Mouse (Mus musculus): ENCODE measurements around the gene Pdzd3. TPM values are rescaled to one million over a fixed set of nuclear protein-coding genes. Genes with fewer than 3 reads are reported as not detected.
A peak's percentile ranks its signal among the peaks of the same experiment; 100 is the strongest.

Gene Pdzd3
- total and polyA plus RNA-seq, 3 experiments = 1.7 to 4.2 (median 3.4) TPM

DNA sequence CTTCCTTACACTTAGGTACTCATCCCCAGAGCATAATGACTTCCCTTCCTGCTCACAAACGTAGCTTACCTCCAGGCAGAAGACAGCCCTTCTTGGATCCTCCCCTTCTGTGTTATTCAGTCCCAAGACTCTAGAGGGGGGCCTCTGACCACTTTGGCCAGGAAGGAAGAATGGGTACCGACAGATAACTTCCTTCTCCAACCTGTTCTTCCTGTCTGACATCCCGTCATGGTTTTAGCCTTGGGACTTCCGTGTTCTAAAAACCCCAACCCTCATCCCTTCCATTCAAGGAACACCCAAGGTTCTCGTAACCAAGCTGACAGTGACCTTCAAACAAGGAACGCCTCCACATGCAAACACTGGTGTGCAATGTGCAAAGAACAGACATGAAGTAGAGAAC, 17.2 kb upstream of the Pdzd3 start, which contains the start of gene Nlrx1:
Gene Nlrx1, minus strand, starts transcription at position 168 of the 400 bp plus-strand sequence.
- 54% methylated on average over 6 of the region's 6 CpGs for WGBS
- TF ChIP-seq EP300 (IDR thresholded peaks at IDR 0.05; ENCODE audit: insufficient read depth, low read depth, low read length) = no peak
- no peak for TF ChIP-seq CTCF (IDR thresholded peaks at IDR 0.05)
- TF ChIP-seq POLR2A (IDR thresholded peaks at IDR 0.05; ENCODE audit: insufficient read depth, low read depth, low read length) = no peak
- Histone ChIP-seq H3K4me3 (peak within 1 kb of the TSS; percentile 59), H3K79me2 (replicated peaks; ENCODE audit: control insufficient read depth, insufficient read depth, low read length) (no peaks in the 10 kb centered on the region), H3K4me1 (ENCODE audit: control insufficient read depth, insufficient read depth, low read length) (peaks cover 4% of the 10 kb centered on the region; the same call in 1 of the 2 replicates), H3K27me3 (ENCODE audit: control insufficient read depth, insufficient read depth, low read length) (no peaks in the 10 kb centered on the region), H3K27ac (peak within 1 kb of the TSS; percentile 91), H3K36me3 (ENCODE audit: control insufficient read depth, insufficient read depth, low read length) (no peaks in the 10 kb centered on the region), H3K9ac (ENCODE audit: low read depth, low read length) (peak within 1 kb of the TSS; percentile 95)
- intact Hi-C loops (cut with DNase I) = loop anchor here (2.0 to 10.0 kb wide), 2 partner anchors 20 to 284 kb away; no protein-coding TSS in a partner anchor
- DNase-seq = no peak

DNA sequence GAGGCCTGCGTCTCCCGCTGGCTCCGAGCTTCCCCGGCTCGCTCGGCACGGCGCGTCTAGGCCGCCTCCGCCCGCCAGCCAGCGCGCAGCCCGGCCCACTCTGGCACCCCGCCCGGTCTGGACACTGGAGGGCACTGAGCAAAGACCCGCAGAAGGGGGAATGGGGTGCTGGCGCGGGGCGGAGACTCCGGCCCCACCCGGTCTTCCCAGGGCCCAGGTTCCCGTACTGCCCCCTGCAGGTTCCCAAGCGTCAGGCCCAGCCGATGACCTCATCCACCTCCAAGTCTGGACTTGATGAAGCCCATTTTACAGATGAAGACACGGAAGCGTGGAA, 16.7 kb upstream of the Pdzd3 start:
- TF ChIP-seq CTCF (IDR thresholded peaks at IDR 0.05) (peak; percentile 87), POLR2A (IDR thresholded peaks at IDR 0.05; ENCODE audit: insufficient read depth, low read depth, low read length) (0 out of 2 replicates have a peak, but pooled peaks have one; percentile 46), EP300 (IDR thresholded peaks at IDR 0.05; ENCODE audit: insufficient read depth, low read depth, low read length) (0 out of 2 replicates have a peak, but pooled peaks have one; percentile 34)
- 4% methylated on average over 28 of the region's 28 CpGs for WGBS
- Histone ChIP-seq H3K9ac (ENCODE audit: low read depth, low read length) (peak overlapping the region; percentile 95), H3K36me3 (ENCODE audit: control insufficient read depth, insufficient read depth, low read length) (no peaks in the 10 kb centered on the region), H3K79me2 (replicated peaks; ENCODE audit: control insufficient read depth, insufficient read depth, low read length) (no peaks in the 10 kb centered on the region), H3K27me3 (ENCODE audit: control insufficient read depth, insufficient read depth, low read length) (no peaks in the 10 kb centered on the region), H3K4me1 (ENCODE audit: control insufficient read depth, insufficient read depth, low read length) (peaks cover 4% of the 10 kb centered on the region; the same call in 1 of the 2 replicates), H3K4me3 (peak overlapping the region; percentile 59), H3K27ac (peak overlapping the region; percentile 91)
- DNase-seq = peak; percentile 91 to 93
- intact Hi-C loops (cut with DNase I) = loop anchor here (2.0 to 10.0 kb wide), 2 partner anchors 19 to 283 kb away; no protein-coding TSS in a partner anchor

DNA sequence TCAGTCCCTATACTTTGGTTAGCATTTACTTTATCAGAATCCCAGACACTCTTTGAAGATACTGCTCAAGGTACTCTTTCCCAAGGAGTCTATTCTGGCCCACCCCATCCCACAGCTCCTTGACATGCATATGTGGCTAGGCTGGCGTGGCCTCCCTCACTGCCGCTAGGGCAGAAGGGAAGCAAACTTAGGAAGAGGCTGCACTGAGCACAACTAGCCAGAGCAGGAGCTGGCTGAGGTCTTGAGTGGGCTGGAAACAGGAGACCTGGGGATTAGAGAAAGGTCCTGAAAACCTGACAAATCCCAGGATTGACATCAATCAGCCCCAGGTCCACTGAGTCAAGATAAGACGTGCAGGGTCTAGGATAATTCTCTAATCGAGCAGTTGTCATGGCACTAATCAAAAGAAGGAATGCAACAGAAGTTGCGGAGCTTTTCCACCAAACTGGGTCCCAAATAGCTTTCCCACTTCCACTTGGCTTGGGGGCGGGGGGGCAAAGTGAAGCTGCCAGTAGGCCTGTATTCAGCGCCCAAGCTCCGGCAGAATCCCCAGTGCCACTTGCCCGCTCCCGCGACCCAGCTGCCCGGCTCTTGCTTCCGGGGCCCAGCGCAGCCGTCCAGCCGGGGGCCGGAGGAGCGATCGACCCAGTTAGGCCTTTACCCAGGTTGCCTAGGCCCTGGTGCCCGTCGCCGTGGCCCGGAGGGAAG, 16.2 kb upstream of the Pdzd3 start:
- intact Hi-C loops (cut with DNase I) = loop anchor here (2.0 to 10.0 kb wide), 2 partner anchors 19 to 283 kb away; no protein-coding TSS in a partner anchor
- 4% methylated on average over 23 of the region's 23 CpGs for WGBS

DNA sequence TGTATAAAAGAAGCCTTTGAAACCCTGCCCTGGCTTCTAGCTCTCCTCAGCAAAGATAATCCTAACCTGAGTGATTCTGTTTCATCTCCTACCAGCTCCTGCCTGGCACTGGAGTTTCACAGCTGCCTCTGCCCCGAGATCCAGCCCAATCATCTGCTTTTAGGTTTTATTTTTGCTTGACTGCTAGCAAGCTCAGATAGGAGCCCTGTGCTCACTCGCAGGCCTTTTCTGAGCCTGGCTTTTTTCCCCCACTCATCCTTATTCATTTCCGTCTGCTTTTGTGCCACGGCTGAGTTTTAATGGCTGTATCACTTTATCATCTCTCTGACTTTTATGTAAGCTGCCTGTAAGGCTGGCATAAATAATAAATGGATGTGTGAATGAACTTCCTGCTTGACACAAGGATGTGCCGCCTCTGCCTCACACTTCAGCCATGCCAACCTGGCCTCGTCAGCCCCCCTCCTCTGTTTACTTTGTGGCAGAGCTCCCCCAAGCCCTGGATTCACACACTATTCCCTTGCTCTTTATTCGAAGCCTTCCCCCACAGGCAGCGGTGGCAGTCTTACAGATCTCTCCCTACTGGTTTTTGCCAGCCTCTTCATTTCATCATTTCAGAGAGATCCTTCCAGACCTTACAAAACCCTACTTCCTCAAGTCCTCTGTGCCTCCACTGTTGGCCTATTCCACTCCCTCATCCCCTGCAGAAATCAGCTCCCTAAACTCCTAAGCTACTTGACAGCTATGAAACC, 15.4 kb upstream of the Pdzd3 start:
- Histone ChIP-seq H3K9ac (ENCODE audit: low read depth, low read length) (peak overlapping the region; percentile 95), H3K4me3 (peak overlapping the region; percentile 59; the same call in 1 of the 2 replicates), H3K79me2 (replicated peaks; ENCODE audit: control insufficient read depth, insufficient read depth, low read length) (no peaks in the 10 kb centered on the region), H3K27me3 (ENCODE audit: control insufficient read depth, insufficient read depth, low read length) (no peaks in the 10 kb centered on the region), H3K27ac (peak overlapping the region; percentile 91; the same call in 1 of the 2 replicates), H3K36me3 (ENCODE audit: control insufficient read depth, insufficient read depth, low read length) (no peaks in the 10 kb centered on the region), H3K4me1 (ENCODE audit: control insufficient read depth, insufficient read depth, low read length) (peaks cover 4% of the 10 kb centered on the region; the same call in 1 of the 2 replicates)
- DNase-seq = no peak
- intact Hi-C loops (cut with DNase I) = loop anchor here (10.0 kb wide), 1 partner anchor 282 kb away; no protein-coding TSS in a partner anchor
- WGBS = 77% methylated on average over 8 of the region's 8 CpGs
- no peak for TF ChIP-seq POLR2A (IDR thresholded peaks at IDR 0.05; ENCODE audit: insufficient read depth, low read depth, low read length)
- TF ChIP-seq CTCF (IDR thresholded peaks at IDR 0.05) = no peak
- TF ChIP-seq EP300 (IDR thresholded peaks at IDR 0.05; ENCODE audit: insufficient read depth, low read depth, low read length) = no peak

More for the DNA sequence above, 16.2 kb upstream of the Pdzd3 start:
- peak overlapping the region; percentile 91 for H3K27ac ChIP-seq
- peak overlapping the region; percentile 95 for H3K9ac ChIP-seq (ENCODE audit: low read depth, low read length)
- H3K36me3 ChIP-seq (ENCODE audit: control insufficient read depth, insufficient read depth, low read length) = no peaks in the 10 kb centered on the region
- H3K4me1 ChIP-seq (ENCODE audit: control insufficient read depth, insufficient read depth, low read length) = peaks cover 4% of the 10 kb centered on the region; the same call in 1 of the 2 replicates
- peak; percentile 39 to 55 for DNase-seq
- no peak; the same call in 1 of the 2 replicates for TF ChIP-seq POLR2A (IDR thresholded peaks at IDR 0.05; ENCODE audit: insufficient read depth, low read depth, low read length)
- peak; percentile 36 for TF ChIP-seq CTCF (IDR thresholded peaks at IDR 0.05)
- no peak for TF ChIP-seq EP300 (IDR thresholded peaks at IDR 0.05; ENCODE audit: insufficient read depth, low read depth, low read length)
- peak overlapping the region; percentile 59 for H3K4me3 ChIP-seq
- no peaks in the 10 kb centered on the region for H3K27me3 ChIP-seq (ENCODE audit: control insufficient read depth, insufficient read depth, low read length)
- no peaks in the 10 kb centered on the region for H3K79me2 ChIP-seq (replicated peaks; ENCODE audit: control insufficient read depth, insufficient read depth, low read length)

DNA sequence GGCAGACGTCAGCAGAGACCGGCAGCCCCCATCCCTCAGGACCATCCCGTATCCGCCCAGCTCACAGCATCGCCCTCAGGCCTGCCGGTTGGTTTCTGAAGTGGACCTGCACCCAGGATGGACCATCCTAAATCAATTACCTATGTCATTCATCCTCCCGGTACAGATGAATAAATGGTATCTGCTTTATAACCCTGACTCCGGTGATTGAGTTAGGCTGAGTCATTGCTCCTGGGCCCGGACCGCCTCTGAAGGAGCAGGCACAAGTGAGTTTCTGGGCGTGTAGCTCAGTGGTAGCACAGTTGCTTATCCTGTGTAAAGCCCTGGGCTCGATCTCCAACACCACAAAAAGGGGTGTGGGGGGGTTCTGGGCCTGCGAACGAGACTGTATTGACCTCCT, 10.1 kb upstream of the Pdzd3 start:
- H3K4me1 ChIP-seq (ENCODE audit: control insufficient read depth, insufficient read depth, low read length) = no peaks in the 10 kb centered on the region; the same call in 1 of the 2 replicates
- no peak for DNase-seq
- no peak overlapping the region for H3K4me3 ChIP-seq
- H3K9ac ChIP-seq (ENCODE audit: low read depth, low read length) = no peak overlapping the region
- no peaks in the 10 kb centered on the region for H3K36me3 ChIP-seq (ENCODE audit: control insufficient read depth, insufficient read depth, low read length)
- intact Hi-C loops (cut with DNase I) = loop anchor here (10.0 kb wide), 1 partner anchor 277 kb away; no protein-coding TSS in a partner anchor
- H3K27ac ChIP-seq = no peak overlapping the region
- 93% methylated on average over 14 of the region's 14 CpGs for WGBS
- no peaks in the 10 kb centered on the region for H3K27me3 ChIP-seq (ENCODE audit: control insufficient read depth, insufficient read depth, low read length)
- TF ChIP-seq EP300 (IDR thresholded peaks at IDR 0.05; ENCODE audit: insufficient read depth, low read depth, low read length) (no peak), POLR2A (IDR thresholded peaks at IDR 0.05; ENCODE audit: insufficient read depth, low read depth, low read length) (no peak), CTCF (IDR thresholded peaks at IDR 0.05) (no peak)
- H3K79me2 ChIP-seq (replicated peaks; ENCODE audit: control insufficient read depth, insufficient read depth, low read length) = no peaks in the 10 kb centered on the region
